Mouse (Mus musculus): Measurements from ENCODE around the gene Tinf2. TPM values are rescaled to one million over a fixed set of nuclear protein-coding genes. Genes with fewer than 3 reads are reported as not detected.

Gene Tinf2
- 16.1 and 18.7 TPM in 2 replicates for polyA plus RNA-seq (2012; rRNA removed)

DNA sequence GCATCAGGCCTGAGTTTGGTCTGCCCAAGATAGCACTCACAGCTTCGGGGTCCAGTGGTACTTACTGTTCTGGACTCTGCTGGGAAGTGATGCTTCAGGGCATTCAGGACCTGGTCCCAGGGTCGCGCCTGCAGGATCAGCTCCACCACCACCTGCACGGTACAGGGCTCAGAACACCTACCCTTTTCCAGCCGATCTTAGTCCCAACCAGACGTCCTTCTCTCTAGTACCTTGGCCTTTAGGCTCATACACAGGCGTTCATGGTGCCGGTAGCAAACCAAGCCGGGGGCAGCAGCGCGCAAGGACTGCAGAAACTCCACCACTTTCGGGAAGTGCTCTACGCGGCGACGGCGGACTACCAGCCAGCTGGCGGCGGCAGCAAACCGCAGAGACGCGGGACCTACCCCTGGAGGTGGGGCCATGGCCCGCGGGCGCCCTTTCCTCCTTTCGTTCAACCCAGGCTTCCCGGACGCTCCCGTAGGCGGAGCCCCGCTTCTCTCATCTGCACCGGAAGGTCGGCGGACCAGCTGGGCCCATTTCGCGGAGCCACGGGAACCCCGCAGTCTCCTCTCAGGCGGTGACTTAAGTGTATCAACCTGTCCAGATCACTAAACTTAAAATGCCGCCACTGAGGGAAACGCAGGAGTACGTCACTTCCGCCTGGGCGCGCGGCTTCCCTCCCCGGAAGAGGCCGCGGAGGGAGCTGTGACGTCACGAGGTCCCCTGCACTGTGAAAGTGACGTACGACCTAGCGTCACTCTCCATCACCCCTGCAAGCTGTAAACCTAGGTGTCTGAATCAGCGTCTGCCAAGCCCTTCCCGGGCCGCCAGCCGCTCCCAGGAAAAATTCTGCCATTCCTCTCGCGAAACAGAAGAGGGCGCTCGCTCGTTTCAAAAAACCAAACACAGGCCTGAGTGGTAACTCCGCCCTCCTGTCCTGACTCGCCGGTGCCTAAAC, at the start of gene Tinf2:
TSS of gene Tinf2 (minus strand) at position 661 of the 958 bp plus-strand sequence.
- TF ChIP-seq POLR2A (IDR thresholded peaks at IDR 0.05; ENCODE audit: extremely low read depth, insufficient read depth, low read length) (no peak), CTCF (IDR thresholded peaks at IDR 0.05; ENCODE audit: extremely low read depth, insufficient read depth, low read length) (peak; percentile 74)
- peak within 1 kb of the TSS; percentile 48 for H3K4me3 ChIP-seq (ENCODE audit: insufficient read depth, low read length)
- H3K4me1 ChIP-seq (ENCODE audit: control insufficient read depth, insufficient read depth, low read length), result no peaks in the 10 kb centered on the region

DNA sequence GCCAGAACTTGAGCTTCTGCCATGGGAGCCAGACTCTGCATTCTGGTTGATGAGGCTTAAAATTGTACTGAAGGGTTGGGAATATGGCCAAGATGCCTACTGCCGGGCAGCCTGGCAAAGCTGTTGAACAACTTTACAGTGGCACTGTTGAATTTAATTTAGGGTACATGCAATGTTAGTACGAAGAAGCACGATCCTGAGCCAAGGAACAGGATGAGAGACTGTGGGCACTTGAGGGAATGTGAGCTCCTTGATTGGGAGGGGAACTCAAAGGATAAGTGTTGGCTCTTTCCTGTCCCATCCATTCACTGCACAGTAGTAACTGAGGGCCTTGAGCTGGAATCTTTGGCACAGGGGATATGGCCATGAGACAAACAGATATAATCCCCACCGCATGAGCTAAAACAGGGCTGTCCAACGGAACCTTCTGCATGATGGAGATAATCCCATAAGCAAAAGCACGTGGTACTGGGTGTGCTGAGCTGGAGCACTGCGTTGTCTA, 49.0 kb upstream of the Tinf2 start:
- Histone ChIP-seq H3K4me3 (ENCODE audit: insufficient read depth, low read length) (no peak overlapping the region), H3K27ac (ENCODE audit: insufficient read depth, low read length) (no peak overlapping the region), H3K4me1 (ENCODE audit: control insufficient read depth, insufficient read depth, low read length) (peaks cover 2% of the 10 kb centered on the region; the same call in 1 of the 2 replicates)
- TF ChIP-seq CTCF (IDR thresholded peaks at IDR 0.05; ENCODE audit: extremely low read depth, insufficient read depth, low read length) (no peak), POLR2A (IDR thresholded peaks at IDR 0.05; ENCODE audit: extremely low read depth, insufficient read depth, low read length) (no peak)

More for the DNA sequence above, at the start of gene Tinf2:
- H3K27ac ChIP-seq (ENCODE audit: insufficient read depth, low read length), result no peak within 1 kb of the TSS

DNA sequence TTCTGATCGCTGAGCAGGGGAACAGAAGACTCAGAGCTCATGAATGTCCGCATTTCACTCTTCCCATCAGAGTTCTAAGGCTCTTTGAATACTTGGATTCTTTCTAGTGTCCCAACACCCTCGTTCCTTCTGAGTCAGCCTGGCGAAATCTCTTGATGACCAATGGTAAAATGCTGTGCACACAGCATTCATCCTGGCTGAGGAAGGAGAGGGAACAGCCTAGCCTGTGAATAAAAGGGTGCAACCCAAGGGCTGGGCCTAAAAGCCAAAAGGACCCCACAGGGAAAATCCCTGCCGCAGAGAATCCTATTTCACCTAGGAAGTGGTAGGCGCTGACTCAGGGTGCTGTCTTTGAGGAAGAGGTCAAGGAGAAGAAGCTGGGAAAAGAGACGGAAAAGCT, 48.5 kb upstream of the Tinf2 start:
- Histone ChIP-seq H3K4me1 (ENCODE audit: control insufficient read depth, insufficient read depth, low read length) (peaks cover 2% of the 10 kb centered on the region; the same call in 1 of the 2 replicates), H3K27ac (ENCODE audit: insufficient read depth, low read length) (peak overlapping the region; percentile 28; the same call in 1 of the 2 replicates), H3K4me3 (ENCODE audit: insufficient read depth, low read length) (no peak overlapping the region)
- TF ChIP-seq CTCF (IDR thresholded peaks at IDR 0.05; ENCODE audit: extremely low read depth, insufficient read depth, low read length) (no peak), POLR2A (IDR thresholded peaks at IDR 0.05; ENCODE audit: extremely low read depth, insufficient read depth, low read length) (no peak)

DNA sequence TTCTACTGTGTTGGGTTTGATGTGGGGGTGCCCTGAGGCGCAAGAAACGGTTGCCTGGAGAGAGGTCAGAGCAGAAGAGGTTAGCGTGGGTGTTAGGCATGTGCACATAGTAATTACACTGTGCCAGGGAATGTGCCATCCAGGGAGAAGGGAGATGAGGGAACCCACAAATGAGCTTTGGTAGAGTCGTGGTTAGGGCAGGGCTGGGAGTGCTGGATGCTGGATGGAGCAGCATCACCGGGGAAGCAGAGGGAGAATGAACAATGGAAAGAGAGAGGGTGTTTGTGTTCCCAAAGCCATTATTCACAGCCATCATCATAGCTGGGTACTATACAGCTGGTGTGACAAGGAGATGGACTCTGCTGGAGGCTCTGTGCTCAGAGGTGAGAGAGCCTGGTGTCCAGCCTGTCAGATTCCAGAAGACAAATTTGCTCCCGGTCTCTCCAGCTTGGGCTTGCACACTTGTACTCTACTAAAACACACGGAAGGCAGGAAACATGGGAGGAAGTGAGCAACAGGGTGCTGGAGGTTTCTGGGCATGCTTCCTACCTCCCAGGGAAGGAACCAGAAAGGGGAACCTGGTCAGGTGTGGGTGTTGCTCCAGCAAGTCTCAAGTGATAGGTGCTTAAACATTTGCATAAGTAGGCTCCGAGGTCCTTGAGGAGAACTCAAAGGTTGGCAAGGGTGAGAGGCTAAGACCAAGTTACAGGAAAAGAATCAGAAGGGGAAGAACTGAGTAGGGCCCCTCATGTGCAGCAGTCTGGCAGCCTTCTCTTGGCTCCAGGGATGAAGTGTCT, 46.5 kb upstream of the Tinf2 start:
- no peak overlapping the region for H3K27ac ChIP-seq (ENCODE audit: insufficient read depth, low read length)
- H3K4me1 ChIP-seq (ENCODE audit: control insufficient read depth, insufficient read depth, low read length), result peaks cover 2% of the 10 kb centered on the region; the same call in 1 of the 2 replicates
- no peak for TF ChIP-seq POLR2A (IDR thresholded peaks at IDR 0.05; ENCODE audit: extremely low read depth, insufficient read depth, low read length)
- no peak for TF ChIP-seq CTCF (IDR thresholded peaks at IDR 0.05; ENCODE audit: extremely low read depth, insufficient read depth, low read length)
- no peak overlapping the region for H3K4me3 ChIP-seq (ENCODE audit: insufficient read depth, low read length)

DNA sequence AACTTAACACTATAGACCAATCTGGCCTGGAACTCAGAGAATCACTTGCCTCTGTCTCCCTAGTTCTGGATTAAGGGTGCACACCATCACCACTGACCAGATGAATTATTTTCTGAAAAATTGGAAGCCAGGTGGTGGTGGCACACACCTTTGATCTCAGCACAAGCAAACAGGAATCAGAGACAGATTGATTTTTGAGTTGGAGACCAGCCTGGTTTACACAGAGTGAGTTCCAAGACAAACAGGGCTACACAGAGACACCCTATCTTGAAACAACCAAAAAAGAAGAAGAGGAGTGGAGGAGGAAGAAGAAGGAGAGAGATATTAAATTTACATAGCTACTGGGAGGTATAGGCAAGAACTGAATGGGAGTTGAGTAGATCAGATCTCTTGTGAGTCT, 44.6 kb upstream of the Tinf2 start:
- H3K27ac ChIP-seq (ENCODE audit: insufficient read depth, low read length), result no peak overlapping the region
- H3K4me1 ChIP-seq (ENCODE audit: control insufficient read depth, insufficient read depth, low read length), result peaks cover 2% of the 10 kb centered on the region; the same call in 1 of the 2 replicates
- TF ChIP-seq POLR2A (IDR thresholded peaks at IDR 0.05; ENCODE audit: extremely low read depth, insufficient read depth, low read length) (no peak), CTCF (IDR thresholded peaks at IDR 0.05; ENCODE audit: extremely low read depth, insufficient read depth, low read length) (no peak)
- no peak overlapping the region for H3K4me3 ChIP-seq (ENCODE audit: insufficient read depth, low read length)

DNA sequence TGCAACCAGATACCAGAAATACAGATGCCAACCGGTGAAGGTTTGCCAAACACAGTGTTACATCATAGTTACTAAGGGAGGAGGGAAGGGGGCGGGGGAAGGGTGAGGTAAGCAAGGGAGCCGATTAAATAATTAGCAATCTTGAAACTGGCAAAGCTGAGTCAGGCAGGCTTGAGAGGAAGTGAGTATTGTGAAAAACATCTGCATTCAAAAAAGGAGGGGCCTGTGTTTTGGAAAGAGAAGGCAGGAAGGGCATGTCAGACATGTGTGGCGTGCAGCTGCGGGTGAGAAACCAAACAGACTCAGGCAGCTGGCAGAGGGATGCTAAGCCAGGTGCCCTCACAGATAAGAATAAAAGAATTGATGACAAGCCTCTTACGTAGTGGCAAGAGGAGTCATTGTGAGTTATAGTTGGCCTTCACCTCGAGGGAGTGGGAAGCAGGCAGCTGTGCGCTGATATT, 42.8 kb upstream of the Tinf2 start:
- TF ChIP-seq POLR2A (IDR thresholded peaks at IDR 0.05; ENCODE audit: extremely low read depth, insufficient read depth, low read length) (no peak), CTCF (IDR thresholded peaks at IDR 0.05; ENCODE audit: extremely low read depth, insufficient read depth, low read length) (no peak)
- no peak overlapping the region for H3K27ac ChIP-seq (ENCODE audit: insufficient read depth, low read length)
- no peak overlapping the region for H3K4me3 ChIP-seq (ENCODE audit: insufficient read depth, low read length)
- H3K4me1 ChIP-seq (ENCODE audit: control insufficient read depth, insufficient read depth, low read length), result no peaks in the 10 kb centered on the region

DNA sequence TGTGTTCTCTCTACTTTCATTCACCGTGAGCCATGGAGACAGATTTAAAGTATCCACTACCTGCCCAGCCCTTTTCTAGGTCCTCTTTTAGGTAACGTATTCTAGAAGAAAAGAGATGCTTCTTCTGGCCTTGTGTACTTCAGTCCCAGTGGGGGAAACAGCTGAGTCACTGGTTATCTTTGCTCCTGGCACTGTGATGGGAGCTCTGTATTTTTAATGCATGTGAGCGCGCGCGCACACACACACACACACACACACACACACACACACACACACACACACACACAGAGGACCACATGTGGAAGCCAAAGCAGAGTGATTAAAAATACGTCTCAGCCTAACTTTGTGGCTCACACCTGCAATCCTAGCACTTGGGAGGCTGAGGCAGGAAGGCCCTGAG, 41.8 kb upstream of the Tinf2 start:
- Histone ChIP-seq H3K4me3 (ENCODE audit: insufficient read depth, low read length) (no peak overlapping the region), H3K27ac (ENCODE audit: insufficient read depth, low read length) (no peak overlapping the region), H3K4me1 (ENCODE audit: control insufficient read depth, insufficient read depth, low read length) (no peaks in the 10 kb centered on the region)
- TF ChIP-seq POLR2A (IDR thresholded peaks at IDR 0.05; ENCODE audit: extremely low read depth, insufficient read depth, low read length) (no peak), CTCF (IDR thresholded peaks at IDR 0.05; ENCODE audit: extremely low read depth, insufficient read depth, low read length) (no peak)

DNA sequence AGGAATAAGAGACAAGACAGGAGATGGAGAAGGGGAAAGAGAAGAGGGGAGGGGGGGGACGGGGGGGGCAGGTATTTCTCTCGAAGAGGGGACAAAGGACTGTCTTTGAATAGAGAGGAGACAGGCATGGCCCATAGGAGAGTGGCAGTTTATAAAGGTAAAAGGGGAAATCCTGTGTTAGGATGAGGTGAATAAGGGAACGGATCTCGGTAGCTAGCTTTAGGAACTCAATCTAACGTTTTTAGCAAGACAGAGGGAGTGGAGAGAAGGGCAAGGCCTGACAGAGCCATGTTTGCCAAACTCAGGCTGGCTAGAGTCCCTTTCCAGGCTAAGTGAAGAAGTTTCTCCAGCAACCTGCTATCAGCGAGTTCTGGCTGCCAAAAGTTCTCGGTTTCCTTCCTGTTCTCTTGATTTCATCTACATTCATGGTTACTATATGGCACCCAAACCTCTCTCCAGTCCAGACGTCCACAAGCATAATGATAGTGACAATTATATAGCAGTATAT, 40.9 kb upstream of the Tinf2 start:
- H3K27ac ChIP-seq (ENCODE audit: insufficient read depth, low read length), result no peak overlapping the region
- H3K4me3 ChIP-seq (ENCODE audit: insufficient read depth, low read length), result peak overlapping the region; percentile 62
- TF ChIP-seq CTCF (IDR thresholded peaks at IDR 0.05; ENCODE audit: extremely low read depth, insufficient read depth, low read length) (no peak), POLR2A (IDR thresholded peaks at IDR 0.05; ENCODE audit: extremely low read depth, insufficient read depth, low read length) (no peak)
- no peaks in the 10 kb centered on the region for H3K4me1 ChIP-seq (ENCODE audit: control insufficient read depth, insufficient read depth, low read length)
